Mouse (Mus musculus) erythroblast, embryonic 14.5 days (primary cell): Measurements from ENCODE around the gene Itsn1.

ENCODE experiments used
- GATA1 ChIP-seq: IDR thresholded peaks from 2 replicates; pipeline ENCODE4 v1.6.1; 2012; ENCODE audit warnings: low read length, inconsistent platforms, mixed read lengths
- TAL1 ChIP-seq: IDR thresholded peaks from 3 replicates; pipeline ENCODE4 v1.6.1; 2012; ENCODE audit warnings: low read length, inconsistent platforms, mixed read lengths

DNA sequence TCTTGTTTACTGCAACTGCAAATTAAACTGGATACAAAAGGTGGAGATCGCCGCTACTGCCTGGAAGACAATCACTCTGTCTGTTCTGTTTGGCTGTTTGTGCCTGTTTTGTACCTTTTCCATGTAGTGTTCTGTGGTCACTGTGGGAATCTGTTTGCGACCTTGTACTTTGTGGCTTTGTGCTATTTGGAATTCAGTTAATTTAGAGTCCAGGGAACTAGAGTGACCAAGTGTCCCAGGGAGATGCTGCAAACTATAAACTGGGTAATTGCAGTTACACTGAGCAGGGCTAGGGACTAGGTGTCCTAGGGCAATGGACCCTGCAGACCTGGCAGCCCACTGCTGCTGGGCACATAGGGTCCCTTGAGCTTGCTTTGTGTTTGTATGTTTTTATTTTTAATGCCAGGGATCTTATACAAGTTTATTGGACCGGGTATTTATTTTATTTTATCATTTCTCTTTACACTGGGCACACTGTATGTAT lies 108.5 kb downstream of the Itsn1 start:
- TF ChIP-seq GATA1: no peak
- no peak for TF ChIP-seq TAL1
